Mouse (Mus musculus) hematopoietic stem cell, adult 5-6 weeks (primary cell): ENCODE data around the gene Chmp4b. TPM values are rescaled to one million over a fixed set of nuclear protein-coding genes. Genes with fewer than 3 reads are reported as not detected.

Experiments
- ATAC-seq, 2 experiments: fragments of 125-278 bp in 1 of 2; replicated peaks in 1 of 2; 2 replicates each; pipeline ENCODE4 v1.8.0; 2016 to 2017; ENCODE audit warnings: inconsistent platforms in 2 of 2, mild to moderate bottlenecking in 2 of 2, moderate number of reproducible peaks in 2 of 2, low read depth in 1 of 2, moderate TSS enrichment in 1 of 2; ENCODE audit not compliant: low FRiP score in 2 of 2, poor library complexity in 2 of 2, severe bottlenecking in 2 of 2, insufficient read depth in 1 of 2, low TSS enrichment in 1 of 2
- total RNA-seq: library from RNA; stranded (forward); fragments of 172-1452, 232-1000 nt; gene quantifications from 2 replicates; pipeline ENCODE4 v1.2.3, GENCODE M21; 2017

The Chmp4b gene
- total RNA-seq, 1 experiment from 2014 or later: 114 TPM

DNA sequence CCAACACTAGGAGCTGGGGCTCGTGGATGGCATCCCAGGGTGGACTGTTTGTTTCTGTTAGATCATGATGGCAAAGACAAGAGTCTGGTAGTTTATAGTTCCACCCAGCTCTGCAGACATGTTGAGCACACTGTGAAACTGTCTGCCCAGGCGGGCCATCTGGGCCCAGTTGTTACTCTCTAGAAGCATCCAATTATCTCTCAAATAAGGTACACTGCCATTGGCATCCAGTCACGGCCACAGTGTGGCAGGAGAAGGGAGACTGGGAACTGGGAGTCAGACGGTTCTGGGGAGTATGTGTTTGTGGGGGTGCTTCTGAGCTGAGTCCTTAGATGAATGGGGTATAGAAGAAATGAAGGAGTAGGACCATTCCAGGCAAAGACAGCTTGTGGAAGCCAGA is 18.6 kb downstream of the Chmp4b start:
- ATAC-seq: no peak

DNA sequence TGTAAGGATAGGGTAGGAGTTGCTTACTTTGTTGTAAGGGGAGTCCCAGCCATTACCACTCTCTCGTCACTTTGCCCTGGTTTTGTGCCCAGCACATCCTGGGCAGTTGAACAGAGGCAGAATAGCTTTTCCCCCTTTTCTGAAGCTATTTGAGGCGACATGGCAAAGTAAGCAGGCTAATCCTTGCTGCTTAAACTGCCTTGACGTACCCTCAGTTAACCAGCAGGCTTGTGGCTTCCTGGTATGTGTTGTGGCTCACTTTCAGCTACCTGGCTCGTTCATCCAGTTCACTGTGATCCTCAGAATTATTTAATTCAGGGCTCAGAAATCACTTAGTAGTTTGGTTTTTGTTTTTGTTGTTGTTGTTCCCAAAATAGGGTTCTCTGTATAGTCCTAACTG is 19.2 kb downstream of the Chmp4b start:
- no peak for ATAC-seq

DNA sequence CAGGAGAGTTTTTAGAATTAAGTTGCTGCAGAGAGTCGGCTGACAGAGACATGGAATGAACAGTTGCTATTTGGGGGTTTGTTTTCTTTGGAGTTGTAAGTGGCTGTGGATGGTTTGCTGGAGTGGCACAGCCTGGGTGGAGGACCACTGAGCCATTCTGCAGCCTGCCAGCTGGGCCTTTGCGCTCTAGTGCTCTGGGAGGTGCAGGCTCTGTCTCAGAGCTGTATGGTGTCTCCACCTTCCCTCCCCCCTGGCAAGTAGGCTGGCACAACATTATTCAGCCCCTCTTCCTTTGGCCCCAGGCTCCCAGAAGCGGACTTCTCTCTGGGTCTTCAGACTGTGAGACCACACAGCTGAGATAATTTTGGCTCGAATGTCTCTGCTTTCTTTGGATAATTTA is 22.5 kb downstream of the Chmp4b start:
- ATAC-seq: no peak

DNA sequence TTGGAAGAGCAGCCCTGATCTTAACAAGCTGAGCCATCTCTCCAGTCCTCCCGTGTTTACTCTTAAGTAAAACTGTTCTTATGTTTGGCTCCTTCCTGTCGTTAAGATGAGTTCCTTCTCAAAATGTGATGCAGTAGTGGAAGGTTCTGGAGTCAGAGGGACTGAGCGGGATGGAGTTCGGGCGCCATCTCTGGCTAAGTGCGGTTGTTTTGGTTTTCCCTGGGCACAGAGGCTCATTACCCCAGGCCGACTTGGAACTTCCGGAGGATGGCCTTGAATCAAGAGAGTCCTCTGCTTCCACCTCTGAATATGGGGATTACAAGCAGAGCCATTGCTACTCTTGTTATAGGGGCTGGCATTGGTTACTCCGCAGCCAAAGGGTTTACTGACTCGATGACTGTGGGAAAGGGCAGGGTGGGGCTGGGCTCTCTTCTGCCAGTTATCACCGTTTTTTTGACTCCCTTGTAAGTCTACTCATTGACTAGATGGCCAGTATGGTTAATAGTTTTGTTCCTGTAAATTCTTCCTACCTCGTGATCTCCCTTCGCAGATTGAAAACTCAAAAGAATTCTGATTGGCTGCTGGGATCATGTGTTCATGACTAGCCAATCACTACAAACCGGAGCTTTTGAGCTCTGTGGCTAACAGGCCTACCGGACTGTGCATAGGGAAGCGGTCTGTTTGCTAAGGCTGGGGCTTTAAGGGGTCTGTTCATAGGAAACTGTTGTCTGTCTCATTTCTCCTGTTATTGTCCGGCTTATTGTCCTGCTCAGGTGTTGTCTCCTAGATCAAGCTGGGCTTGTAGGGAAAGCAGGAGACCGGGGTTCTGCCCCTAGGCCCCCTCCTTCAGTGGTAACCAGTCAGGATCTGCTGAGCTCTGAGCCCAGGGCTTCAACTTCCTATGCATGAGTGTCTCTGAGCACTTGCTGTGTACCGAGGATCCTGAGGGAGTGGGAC is 25.4 kb downstream of the Chmp4b start:
- ATAC-seq: peak; percentile 37 to 63; a peak in 3 of 4 replicates

DNA sequence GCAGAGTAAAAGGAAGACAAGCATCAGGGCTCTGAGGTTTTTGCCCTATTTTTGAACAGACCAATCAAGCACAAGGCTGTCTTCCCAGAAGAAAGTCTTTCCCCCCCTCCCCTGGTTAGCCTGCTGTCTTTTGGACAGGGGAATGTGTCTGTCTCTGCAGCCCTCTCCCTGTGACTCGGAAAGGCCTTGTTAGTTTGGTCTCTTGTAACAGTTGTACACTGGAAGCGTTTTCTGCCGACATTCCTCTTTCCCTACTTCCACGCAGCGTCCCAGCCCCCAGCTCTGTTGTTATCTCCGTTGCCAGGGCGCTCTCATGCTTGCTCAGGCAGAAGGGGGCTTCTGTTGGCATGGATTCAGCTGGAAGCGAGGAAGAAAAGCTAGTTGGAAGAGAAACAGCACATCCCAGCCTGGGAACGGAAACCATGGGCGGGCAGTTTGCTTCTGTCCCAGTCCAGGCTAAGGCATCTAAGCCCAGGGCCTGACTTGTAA is 26.2 kb downstream of the Chmp4b start:
- no peak for ATAC-seq

DNA sequence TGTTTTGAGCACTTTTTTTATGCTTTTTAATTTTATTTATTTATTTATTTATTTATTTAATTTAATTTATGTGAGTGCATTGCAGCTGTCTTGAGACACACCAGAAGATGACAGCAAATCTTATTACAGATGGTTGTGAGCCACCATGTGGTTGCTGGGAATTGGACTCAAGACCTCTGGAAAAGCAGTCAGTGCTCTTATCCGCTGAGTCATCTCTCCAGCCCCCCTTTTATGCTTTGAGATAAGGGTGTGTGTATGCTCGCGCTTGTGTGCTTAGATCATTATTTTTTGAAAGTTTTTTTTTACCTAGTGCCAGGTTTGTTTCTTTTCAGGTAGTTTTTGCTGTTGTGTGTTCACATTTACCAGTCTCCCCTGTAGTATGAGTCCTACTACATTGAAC is 27.5 kb downstream of the Chmp4b start:
- ATAC-seq: no peak

DNA sequence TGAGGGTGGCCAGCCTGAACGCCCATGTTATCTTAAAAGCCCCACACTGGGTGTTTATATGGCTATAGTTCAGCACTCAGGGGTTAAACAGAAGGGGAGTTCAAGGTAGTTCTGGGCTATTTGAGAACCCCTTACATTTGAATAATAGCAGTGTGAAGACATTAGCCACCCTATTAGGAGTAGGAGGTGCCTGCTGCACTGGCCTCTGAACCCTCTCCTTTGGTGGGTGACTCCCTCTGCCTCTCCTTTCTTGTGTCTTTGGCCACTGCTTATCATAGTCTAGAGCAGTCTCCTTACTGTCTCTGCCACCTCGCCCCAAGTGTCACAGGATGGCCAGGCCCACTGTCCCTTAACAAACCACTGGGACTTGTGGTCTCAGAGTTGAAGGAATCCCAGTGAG is 28.8 kb downstream of the Chmp4b start:
- no peak for ATAC-seq

DNA sequence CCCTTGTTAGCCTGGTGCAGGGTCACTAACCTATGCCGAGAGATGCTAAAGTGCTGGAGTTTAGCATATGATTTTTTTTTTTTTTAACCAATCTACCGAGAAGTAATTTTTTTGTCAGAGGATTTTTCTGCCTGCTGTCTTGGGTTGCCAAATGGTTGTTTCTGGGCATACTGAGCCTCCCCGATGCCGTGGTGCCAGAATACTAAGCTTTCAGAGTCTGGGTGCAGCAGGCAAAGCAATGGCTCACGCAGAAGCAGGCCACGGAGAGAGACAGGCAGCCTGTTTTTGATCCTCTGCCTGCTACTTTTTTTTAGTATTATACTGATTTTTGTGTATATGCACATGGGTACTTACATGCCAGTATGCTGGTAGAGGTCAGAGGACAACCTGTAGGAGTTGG is 29.4 kb downstream of the Chmp4b start:
- ATAC-seq: no peak

DNA sequence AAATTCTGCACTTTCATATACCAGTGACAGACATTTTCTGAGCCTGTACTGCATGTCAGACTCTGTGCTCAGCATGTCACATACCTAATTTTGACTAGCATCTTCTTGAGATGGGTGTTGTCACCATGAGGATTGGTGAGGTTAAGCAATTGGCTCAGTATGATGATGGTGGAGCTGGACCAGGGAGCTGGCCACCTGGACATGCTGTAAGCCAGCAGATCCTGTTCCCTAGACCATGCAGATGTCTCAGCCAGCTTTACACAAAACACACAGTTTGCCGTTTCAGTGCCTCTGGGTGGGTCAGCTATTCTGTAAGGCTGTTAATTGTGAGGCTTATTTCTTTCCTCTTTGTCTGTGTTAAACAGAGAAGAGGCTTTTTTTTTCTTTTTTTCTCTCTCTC is 31.2 kb downstream of the Chmp4b start:
- no peak for ATAC-seq

DNA sequence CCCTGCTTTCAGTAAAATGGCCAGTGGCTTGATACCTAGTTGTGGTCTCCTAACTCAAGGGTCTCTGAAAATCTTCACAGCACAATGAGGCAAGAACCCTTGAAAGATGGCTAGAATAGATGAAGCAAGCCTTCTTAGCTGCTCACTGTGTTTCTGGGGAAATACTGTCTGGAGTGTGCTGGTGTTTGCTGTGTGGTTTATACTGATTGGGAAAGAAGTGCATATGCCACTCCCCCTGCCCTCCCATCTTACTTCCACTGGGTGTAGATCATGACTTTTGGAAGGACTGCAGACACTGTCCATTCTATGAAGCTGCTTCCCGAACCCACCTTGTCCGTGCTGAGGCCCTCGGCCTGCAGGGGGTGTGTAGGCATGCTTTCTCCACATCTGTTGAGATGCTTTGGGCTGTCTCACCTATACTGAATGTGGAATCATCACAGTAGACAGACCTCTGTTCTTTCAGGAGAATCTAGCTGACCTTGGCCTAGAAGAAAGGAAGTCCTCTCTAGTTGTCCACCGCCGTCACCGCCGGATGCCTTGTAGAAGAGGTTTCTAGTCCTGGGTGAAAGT is 33.5 kb downstream of the Chmp4b start:
- ATAC-seq: peak in 1 of 2 experiments; percentile 30; a peak in 1 of 4 replicates

DNA sequence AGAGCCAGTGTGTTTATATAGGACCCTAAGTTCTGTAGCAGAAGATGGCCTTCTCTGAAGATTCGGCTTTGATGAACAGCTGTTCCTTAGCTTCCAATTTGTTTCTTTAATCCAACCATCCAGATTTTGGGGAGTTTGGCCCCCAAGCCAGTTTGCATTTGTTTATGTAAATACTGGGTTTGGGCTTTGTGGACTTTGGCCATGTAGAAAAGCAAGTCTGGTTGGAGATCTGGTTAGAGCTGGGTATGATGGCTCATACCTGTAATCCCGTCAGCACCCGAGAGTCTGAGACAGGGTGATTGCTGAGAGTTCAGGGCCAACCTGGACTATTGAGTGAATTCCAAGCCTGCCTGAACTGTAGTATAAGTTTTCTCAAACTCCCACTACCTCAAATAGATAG is 34.3 kb downstream of the Chmp4b start:
- ATAC-seq: no peak

DNA sequence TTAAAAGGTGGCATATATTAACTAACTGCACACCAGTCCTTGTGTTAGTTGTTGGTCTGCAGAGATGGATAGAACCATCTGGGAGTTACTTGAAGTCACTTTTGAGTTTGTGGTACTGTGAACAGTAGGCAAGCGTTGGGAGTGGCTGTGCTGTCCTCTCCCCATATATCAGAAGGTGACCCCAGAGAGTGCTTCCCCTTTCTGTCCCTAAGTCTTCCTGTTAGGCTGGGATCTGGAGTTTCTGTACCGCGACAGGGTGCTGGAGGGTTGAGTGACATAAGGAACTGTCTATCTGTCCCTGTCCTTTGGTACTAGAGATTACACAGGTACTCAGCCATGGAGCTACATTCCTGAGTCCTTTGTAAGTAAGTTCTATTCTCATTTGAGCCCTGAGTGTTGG is 35.3 kb downstream of the Chmp4b start:
- peak; percentile 37 to 43; a peak in 1 of 4 replicates for ATAC-seq

DNA sequence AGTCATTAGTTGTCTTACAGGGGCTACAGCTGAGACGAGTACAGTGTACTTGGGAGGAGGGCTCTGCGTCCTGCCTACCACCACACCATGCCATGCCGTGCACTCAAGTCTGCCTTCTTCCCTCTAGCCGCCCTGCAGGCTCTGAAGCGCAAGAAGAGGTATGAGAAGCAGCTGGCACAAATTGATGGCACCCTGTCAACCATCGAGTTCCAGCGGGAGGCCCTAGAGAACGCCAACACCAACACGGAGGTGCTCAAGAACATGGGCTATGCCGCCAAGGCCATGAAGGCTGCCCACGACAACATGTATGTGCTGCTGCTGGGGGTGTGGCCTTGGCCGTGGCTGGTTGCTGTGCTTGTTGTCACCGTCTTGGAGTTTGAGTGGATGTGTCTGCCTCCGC is 37.9 kb downstream of the Chmp4b start:
- ATAC-seq: no peak

DNA sequence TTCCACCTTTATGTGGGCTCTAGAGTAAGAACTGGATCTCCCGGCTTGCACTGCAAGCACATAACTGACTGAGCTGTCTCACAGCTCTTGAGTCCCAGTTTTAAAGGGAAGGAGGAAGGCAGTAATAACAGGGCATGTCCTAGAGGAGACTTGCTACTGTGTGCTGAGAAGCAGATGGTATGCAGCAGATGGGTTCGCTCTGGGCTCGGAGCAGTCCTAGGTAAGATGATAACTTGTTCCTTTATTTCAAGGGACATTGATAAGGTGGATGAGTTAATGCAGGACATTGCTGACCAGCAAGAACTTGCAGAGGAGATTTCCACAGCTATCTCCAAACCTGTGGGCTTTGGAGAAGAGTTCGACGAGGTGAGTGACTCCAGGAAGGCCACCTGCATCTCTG is 39.5 kb downstream of the Chmp4b start:
- ATAC-seq: no peak

DNA sequence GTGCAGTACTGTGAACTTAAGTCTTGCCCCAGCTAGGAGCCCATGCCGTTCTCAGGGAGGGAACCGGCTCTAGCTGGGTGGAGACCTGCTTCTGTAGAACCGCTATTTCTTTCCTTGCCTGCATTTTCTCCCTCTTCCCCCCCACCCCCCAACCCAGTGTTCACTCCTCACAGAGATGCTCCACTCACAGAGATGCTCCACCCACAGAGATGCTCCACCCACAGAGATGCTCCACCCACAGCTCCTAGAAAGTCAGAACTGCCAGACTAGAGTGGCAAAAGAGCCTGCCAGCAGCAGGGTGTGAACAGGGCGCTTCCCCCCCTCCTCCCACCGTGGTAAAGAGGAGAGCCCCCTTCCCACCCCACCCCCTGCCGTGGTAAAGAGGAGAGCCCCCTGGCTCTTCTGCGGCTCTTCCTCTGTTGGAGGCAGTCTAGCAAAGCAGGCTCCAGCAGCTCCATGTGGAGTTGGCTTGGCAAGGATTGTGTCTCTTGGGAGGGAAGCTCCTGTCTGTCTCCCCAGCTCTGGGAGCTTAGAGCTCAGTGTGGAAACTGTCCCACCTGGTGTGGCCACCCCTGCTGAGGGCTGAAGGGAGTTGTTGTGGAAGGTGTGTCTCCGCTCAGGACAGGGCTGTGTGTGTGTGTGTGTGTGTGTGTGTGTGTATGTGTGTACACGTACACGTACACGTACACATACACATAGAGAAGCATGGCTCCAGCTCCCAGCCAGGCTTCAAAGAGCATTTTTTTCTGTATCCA is 41.9 kb downstream of the Chmp4b start:
- ATAC-seq: no peak

DNA sequence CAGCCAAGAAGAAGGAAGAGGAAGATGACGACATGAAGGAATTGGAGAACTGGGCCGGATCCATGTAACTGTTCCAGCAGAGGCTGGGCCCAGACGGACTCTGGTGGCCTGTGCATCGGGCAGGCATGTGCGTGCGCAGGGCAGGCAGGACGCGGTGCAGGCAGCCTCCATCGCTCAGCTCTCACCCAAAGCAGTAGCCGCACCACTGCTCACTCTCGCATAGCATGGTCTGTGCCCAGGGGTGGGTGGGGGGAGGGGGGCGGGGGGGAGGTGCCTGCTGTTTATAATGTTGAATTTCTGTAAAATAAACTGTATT is 42.4 kb downstream of the Chmp4b start:
- ATAC-seq: no peak

DNA sequence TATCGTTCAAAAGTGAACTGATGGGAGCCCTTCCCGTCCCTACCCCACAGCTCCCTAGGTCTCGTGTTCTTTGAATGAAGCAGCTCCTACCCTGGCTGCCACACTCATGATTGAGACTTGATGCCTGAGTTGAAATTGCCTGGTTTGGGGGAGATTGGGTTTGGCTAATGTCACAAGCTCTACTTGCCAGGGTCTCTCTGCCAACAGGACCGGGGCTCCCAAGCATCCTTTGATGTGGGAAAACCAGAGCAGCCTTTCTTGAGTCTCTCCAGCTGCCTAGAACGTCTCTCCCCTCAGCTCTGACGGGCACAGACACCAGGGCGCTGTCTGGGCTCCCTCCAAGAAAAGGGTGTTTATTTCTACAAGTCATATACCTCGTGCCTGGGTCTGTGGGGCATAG is 44.2 kb downstream of the Chmp4b start:
- ATAC-seq: no peak

DNA sequence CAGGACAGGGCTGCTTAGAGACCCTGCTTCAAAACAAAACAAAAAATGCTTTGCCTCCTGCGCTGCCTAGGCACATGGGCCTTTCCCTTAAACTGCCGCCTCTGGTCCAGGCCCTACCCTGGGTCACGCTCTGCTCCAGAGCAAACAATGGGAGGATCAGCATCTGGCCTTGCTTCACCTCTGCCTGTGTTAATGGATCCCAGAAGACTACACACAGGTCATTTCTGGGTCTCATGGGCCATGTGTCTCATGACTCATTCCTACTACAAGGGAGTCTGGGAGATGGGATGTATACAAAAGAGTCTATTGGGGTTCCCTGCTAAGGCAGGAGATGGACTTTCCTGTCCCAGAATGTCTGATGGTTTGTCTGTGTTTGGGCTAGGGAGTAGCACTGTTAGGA is 45.2 kb downstream of the Chmp4b start:
- ATAC-seq: no peak
